Mouse (Mus musculus) hindbrain, postnatal 0 days (tissue): ENCODE measurements at regions not wholly inside any gene's neighbourhood (a gene's known extent, or its start where the extent isn't known, plus 50 kb on each side); places are given as distances from the start of the nearest gene placed in this dataset.

Source experiments
- ATAC-seq: fragments of 200-750 bp; cut with Nextera tagmentation; 2 replicates; pipeline ENCODE4 v1.8.0; 2017; ENCODE audit warnings: mild to moderate bottlenecking, moderate TSS enrichment, moderate library complexity
- DNase-seq: peaks from one replicate; pipeline ENCODE4 v3.0.0-alpha.2; 2015; ENCODE audit warnings: low spot score
- H3K27ac ChIP-seq: fragments of 300-500 bp; sonication (generic); 2 replicates; pipeline ENCODE4 v1.5.1; 2014; ENCODE audit warnings: mild to moderate bottlenecking
- H3K27me3 ChIP-seq: fragments of 300-500 bp; sonication (generic); 2 replicates; pipeline ENCODE4 v1.6.1; 2014; ENCODE audit warnings: low read length, mixed read lengths; ENCODE audit not compliant: insufficient read depth
- H3K36me3 ChIP-seq: fragments of 300-500 bp; sonication (generic); 2 replicates; pipeline ENCODE4 v1.6.1; 2014; ENCODE audit warnings: low read length, mixed read lengths; ENCODE audit not compliant: insufficient read depth
- H3K4me1 ChIP-seq: fragments of 300-500 bp; sonication (generic); 2 replicates; pipeline ENCODE4 v1.6.1; 2014; ENCODE audit warnings: antibody characterized with exemption, low read length, mixed read lengths; ENCODE audit not compliant: insufficient read depth
- H3K4me2 ChIP-seq: fragments of 300-500 bp; sonication (generic); 2 replicates; pipeline ENCODE4 v1.6.1; 2014; ENCODE audit warnings: low read depth, mild to moderate bottlenecking, low read length, moderate library complexity, mixed read lengths
- H3K4me3 ChIP-seq: fragments of 300-500 bp; sonication (generic); 2 replicates; pipeline ENCODE4 v1.5.1; 2014; ENCODE audit warnings: low read length
- H3K9ac ChIP-seq: fragments of 300-500 bp; sonication (generic); replicated peaks from 2 replicates; pipeline ENCODE4 v1.6.1; 2014; ENCODE audit warnings: mild to moderate bottlenecking, low read length, moderate library complexity, mixed read lengths
- H3K9me3 ChIP-seq: fragments of 300-500 bp; sonication (generic); 2 replicates; pipeline ENCODE4 v1.6.1; 2016; ENCODE audit warnings: low read length, mixed read lengths
- CTCF ChIP-seq: IDR thresholded peaks from 2 replicates; pipeline ENCODE4 v1.5.1; 2016; ENCODE audit warnings: antibody characterized with exemption, control low read depth, low read depth
- WGBS: fragments of 180-500 bp; shearing (Covaris S2); extraction: QIAGEN DNeasy Blood & Tissue Kit; methylation state at CpG from one replicate; pipeline ENCODE4 v1.1.7; 2014; 5-methylcytosine and 5-hydroxymethylcytosine counted together

- Histone ChIP-seq H3K27ac (no peak overlapping the region), H3K4me2 (no peak overlapping the region), H3K27me3 (no peaks in the 10 kb centered on the region), H3K4me1 (no peaks in the 10 kb centered on the region), H3K9ac (no peak overlapping the region), H3K36me3 (no peaks in the 10 kb centered on the region), H3K4me3 (no peak overlapping the region), H3K9me3 (no peaks in the 10 kb centered on the region)
- no peak for DNase-seq
- no peak for TF ChIP-seq CTCF
- ATAC-seq: no peak
- WGBS: 87% methylated on average over 5 of the region's 5 CpGs
Observed at GRCm38 (mm10) chr10:98725110-98725509, 189.1 kb upstream of the Atp2b1 start.

GRCm38 (mm10) chr10:98727130-98727529, 187.1 kb upstream of the Atp2b1 start:
- Histone ChIP-seq H3K4me2 (no peak overlapping the region), H3K27me3 (no peaks in the 10 kb centered on the region), H3K4me3 (no peak overlapping the region), H3K27ac (no peak overlapping the region), H3K9me3 (no peaks in the 10 kb centered on the region), H3K36me3 (no peaks in the 10 kb centered on the region), H3K9ac (no peak overlapping the region), H3K4me1 (no peaks in the 10 kb centered on the region)
- no peak for TF ChIP-seq CTCF
- DNase-seq (no peak), ATAC-seq (no peak)
- 91% methylated on average over 4 of the region's 4 CpGs for WGBS

DNA sequence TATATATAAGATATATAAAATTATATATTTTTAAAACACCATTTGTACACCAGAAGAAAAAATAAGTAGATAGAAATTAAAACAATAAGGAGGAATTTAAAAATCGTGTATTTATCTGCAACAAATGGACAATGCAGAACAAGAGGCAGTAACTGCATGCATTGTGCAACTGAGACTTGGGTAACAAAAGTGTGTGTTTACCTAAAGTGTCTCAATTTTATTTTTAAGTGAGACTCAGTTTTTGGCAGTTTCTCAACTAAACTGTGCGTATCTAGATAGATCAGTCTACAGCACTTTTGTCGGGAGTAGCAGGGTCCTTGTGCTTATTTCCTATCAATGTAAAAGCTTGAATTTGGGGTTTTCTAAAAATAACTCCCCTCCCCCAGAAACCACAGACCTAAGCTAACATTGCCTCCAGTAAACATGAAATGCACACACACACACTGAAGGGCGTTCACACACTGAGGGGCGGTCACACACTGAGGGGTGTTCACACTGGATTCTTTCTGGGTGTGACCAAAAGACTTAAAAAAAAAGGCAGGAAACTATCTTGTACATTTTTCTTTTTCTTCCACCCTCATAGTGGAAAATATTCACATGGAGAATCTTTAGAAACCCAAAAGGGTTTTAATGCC, 185.7 kb upstream of the Atp2b1 start:
- H3K27ac ChIP-seq: no peak overlapping the region
- no peaks in the 10 kb centered on the region for H3K4me1 ChIP-seq
- no peaks in the 10 kb centered on the region for H3K9me3 ChIP-seq
- no peak for TF ChIP-seq CTCF
- H3K36me3 ChIP-seq: no peaks in the 10 kb centered on the region
- ATAC-seq (no peak), DNase-seq (no peak)
- H3K4me2 ChIP-seq: no peak overlapping the region
- no peak overlapping the region for H3K4me3 ChIP-seq
- 91% methylated on average over 5 of the region's 5 CpGs for WGBS
- no peak overlapping the region for H3K9ac ChIP-seq
- no peaks in the 10 kb centered on the region for H3K27me3 ChIP-seq

- Histone ChIP-seq H3K4me2 (no peak overlapping the region), H3K4me1 (no peaks in the 10 kb centered on the region), H3K36me3 (no peaks in the 10 kb centered on the region), H3K9ac (no peak overlapping the region), H3K27me3 (no peaks in the 10 kb centered on the region), H3K4me3 (no peak overlapping the region), H3K27ac (no peak overlapping the region), H3K9me3 (no peaks in the 10 kb centered on the region)
- TF ChIP-seq CTCF: no peak
- WGBS: 80% methylated on average over 7 of the region's 7 CpGs
- ATAC-seq (no peak), DNase-seq (no peak)
Observed at GRCm38 (mm10) chr10:98733950-98734585, 180.1 kb upstream of the Atp2b1 start.

GRCm38 (mm10) chr10:98740507-98741147, 173.6 kb upstream of the Atp2b1 start:
- H3K4me2 ChIP-seq: no peak overlapping the region
- no peak overlapping the region for H3K27ac ChIP-seq
- ATAC-seq (no peak), DNase-seq (no peak)
- no peak overlapping the region for H3K9ac ChIP-seq
- no peaks in the 10 kb centered on the region for H3K36me3 ChIP-seq
- no peak overlapping the region for H3K4me3 ChIP-seq
- no peaks in the 10 kb centered on the region for H3K9me3 ChIP-seq
- no peaks in the 10 kb centered on the region for H3K27me3 ChIP-seq
- H3K4me1 ChIP-seq: peaks cover 5% of the 10 kb centered on the region; the same call in 1 of the 2 replicates
- TF ChIP-seq CTCF: no peak
- WGBS: 91% methylated on average over 7 of the region's 7 CpGs

DNA sequence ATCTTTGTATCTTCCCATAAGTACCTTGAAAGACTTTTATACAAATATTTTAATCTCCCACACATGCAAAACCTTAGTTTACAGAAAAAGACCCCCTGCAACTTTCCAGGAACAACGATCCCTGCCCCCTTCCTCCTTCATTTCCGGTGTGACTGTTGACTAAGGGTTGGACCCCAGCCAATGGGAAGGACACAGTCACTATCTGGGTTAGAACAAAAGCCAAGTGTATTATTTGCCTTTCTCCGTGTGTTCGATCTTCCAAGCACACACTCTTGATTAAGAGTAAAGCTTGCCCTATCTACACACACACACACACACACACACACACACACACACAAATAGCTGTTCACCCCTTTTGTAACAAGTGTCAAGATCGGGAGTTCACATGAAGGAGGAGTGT, 172.8 kb upstream of the Atp2b1 start:
- ATAC-seq (no peak), DNase-seq (no peak)
- Histone ChIP-seq H3K4me3 (no peak overlapping the region), H3K9ac (no peak overlapping the region), H3K9me3 (no peaks in the 10 kb centered on the region), H3K27ac (no peak overlapping the region), H3K27me3 (no peaks in the 10 kb centered on the region), H3K4me1 (peaks cover 5% of the 10 kb centered on the region; the same call in 1 of the 2 replicates), H3K4me2 (no peak overlapping the region), H3K36me3 (no peaks in the 10 kb centered on the region)
- TF ChIP-seq CTCF: no peak
- WGBS: 50% methylated on average over 5 of the region's 5 CpGs
